Mouse (Mus musculus) lung, postnatal 0 days (tissue): Measurements from ENCODE around the gene Ube2z.

ENCODE experiments used
- CTCF ChIP-seq: IDR thresholded peaks from 2 replicates; pipeline ENCODE4 v1.5.1; 2016; ENCODE audit warnings: antibody characterized with exemption, mild to moderate bottlenecking
- EP300 ChIP-seq: IDR thresholded peaks from 2 replicates; pipeline ENCODE4 v1.6.1; 2016; ENCODE audit warnings: antibody characterized with exemption, mild to moderate bottlenecking, control low read depth

DNA sequence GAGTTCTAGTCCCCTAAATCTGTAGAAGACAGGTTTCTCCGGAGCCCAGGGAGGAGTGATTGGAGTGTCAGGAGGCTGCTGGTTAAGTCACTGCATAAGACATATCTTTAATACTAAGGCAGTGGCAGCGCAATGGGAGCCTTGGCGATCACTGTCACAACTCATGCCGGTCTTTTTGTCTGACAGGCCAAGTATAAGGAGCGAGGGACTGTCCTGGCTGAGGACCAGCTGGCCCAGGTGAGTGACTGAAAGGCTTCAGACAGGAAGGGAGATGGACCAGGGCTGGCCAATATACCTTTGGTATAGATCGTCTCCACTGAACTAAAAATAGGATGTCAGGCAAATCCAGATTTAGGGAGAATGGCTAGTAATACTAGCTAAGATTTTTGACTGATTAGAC, 30.1 kb downstream of the Ube2z start:
- TF ChIP-seq EP300: no peak
- no peak for TF ChIP-seq CTCF
